Mouse (Mus musculus): ENCODE results near the gene Gtf2ird2. TPM values are rescaled to one million over a fixed set of nuclear protein-coding genes. Genes with fewer than 3 reads are reported as not detected.

Gtf2ird2 gene
- total RNA-seq, 2 experiments from 2014 or later: 15.4 to 17.6 TPM

- DNase-seq (ENCODE audit: low spot score in 2 of 2): no peak
- H3K4me3 ChIP-seq: no peak overlapping the region
- TF ChIP-seq CTCF (conservative IDR thresholded peaks at IDR 0.05): no peak
- no peak overlapping the region for H3K27ac ChIP-seq
These were observed 4.8 kb downstream of the Gtf2ird2 start for GRCm38 (mm10) chr5:134188571-134188970.

DNA sequence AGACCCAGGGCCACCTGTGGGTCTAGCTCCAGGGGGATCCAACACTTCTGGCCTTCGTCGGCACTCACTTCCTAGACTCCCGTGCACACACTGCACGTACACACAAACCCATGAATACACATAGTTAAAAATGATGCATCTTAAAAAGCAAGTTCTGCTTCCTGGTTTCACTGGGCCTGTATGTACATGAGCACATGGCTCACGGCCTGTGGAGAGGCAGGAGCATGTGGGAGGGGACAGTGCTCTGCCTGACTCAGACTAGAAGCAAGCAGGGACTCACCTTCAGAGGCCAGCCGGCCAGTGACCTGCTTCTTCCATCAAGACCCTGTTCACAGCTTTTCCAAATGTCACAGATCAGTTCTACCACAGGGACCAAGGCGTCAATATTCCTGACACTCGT is 9.8 kb downstream of the Gtf2ird2 start:
- H3K4me3 ChIP-seq: no peak overlapping the region
- no peak overlapping the region for H3K27ac ChIP-seq
- TF ChIP-seq CTCF (conservative IDR thresholded peaks at IDR 0.05): no peak
- no peak for DNase-seq (ENCODE audit: low spot score in 2 of 2)

GRCm38 (mm10) chr5:134206721-134207120 is 22.9 kb downstream of the Gtf2ird2 start:
- no peak for DNase-seq (ENCODE audit: low spot score in 2 of 2)
- Histone ChIP-seq H3K4me3 (no peak overlapping the region), H3K27ac (no peak overlapping the region)
- TF ChIP-seq CTCF (conservative IDR thresholded peaks at IDR 0.05): no peak

DNA sequence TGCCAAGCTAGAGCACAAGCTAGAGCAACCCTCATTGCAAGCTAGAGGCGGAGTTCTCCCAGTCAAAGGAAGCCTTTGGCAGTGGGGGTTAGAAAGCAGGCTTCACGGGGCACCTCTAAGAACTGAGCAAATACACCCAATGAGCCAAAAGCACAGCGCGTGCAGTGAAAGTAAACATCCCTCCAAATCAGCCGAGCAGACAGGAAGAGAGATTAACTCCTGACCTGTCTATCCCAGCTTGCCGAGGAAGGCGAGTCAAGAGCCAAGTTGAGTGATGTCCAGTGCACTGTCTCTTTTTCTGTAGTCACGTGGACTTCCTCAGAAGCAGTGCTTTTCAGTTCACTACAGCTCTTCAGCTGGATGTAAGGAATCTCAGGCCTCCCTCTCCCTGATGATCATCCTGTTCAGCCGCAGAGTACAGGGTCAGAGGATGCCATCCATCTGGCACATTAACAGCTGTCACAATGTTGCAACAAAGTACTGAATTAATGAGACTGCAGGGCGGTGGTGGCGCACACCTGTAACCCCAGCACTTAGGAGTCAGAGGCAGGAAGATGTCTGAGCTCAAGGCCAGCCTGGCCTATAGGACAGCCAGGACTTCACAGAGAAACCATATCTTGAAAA is 26.2 kb downstream of the Gtf2ird2 start:
- H3K27ac ChIP-seq: no peak overlapping the region

DNA sequence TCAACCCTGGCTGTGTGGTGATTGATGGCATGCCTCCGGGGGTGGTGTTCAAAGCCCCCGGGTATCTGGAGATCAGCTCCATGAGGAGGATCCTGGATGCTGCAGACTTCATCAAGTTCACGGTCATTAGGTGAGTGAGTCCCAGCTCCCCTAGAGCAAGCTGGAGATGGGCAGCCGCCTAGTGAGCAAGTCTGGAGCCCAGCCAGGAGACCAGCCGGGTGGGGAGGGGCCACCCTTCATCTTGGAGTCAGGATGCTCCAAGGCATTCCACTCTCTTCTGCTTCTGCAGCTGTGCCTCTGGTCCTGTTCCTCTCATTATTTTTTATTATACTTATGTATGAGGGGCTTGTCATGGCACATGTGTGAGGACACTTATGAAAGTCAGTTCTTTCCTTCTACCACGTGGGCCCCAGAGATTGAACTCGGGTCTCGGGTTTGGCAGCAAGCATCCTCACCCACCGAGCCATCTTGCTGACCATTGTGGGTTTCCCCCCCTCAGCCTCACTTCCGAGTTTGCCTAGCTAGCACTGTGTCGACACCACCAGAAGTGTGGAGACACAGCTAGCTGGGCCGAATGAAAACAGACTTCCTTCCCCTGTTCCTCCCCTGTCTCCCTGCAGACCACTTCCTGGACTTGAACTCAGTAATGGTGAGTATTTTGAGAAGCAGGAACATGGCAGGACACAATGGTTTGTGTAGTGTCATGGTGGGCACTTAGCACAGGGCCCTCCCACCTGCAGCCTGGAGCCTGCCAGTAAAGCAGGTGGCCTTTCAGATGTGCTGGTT is 30.4 kb downstream of the Gtf2ird2 start:
- no peak overlapping the region for H3K27ac ChIP-seq
- DNase-seq (ENCODE audit: low spot score in 2 of 2): no peak
- no peak overlapping the region for H3K4me3 ChIP-seq
- no peak for TF ChIP-seq CTCF (conservative IDR thresholded peaks at IDR 0.05)

More for the DNA sequence above, 26.2 kb downstream of the Gtf2ird2 start:
- H3K4me3 ChIP-seq: no peak overlapping the region
- no peak for DNase-seq (ENCODE audit: low spot score in 2 of 2)
- no peak for TF ChIP-seq CTCF (conservative IDR thresholded peaks at IDR 0.05)

GRCm38 (mm10) chr5:134217900-134218299 is 34.1 kb downstream of the Gtf2ird2 start:
- no peak for TF ChIP-seq CTCF (conservative IDR thresholded peaks at IDR 0.05)
- DNase-seq (ENCODE audit: low spot score in 2 of 2): no peak

GRCm38 (mm10) chr5:134221278-134221677 is 37.5 kb downstream of the Gtf2ird2 start:
- no peak for DNase-seq (ENCODE audit: low spot score in 2 of 2)
- no peak overlapping the region for H3K4me3 ChIP-seq
- no peak for TF ChIP-seq CTCF (conservative IDR thresholded peaks at IDR 0.05)
- no peak overlapping the region for H3K27ac ChIP-seq

More at GRCm38 (mm10) chr5:134217900-134218299, 34.1 kb downstream of the Gtf2ird2 start:
- H3K4me3 ChIP-seq: no peak overlapping the region
- H3K27ac ChIP-seq: no peak overlapping the region

GRCm38 (mm10) chr5:134221708-134222150 is 37.9 kb downstream of the Gtf2ird2 start:
- no peak overlapping the region for H3K27ac ChIP-seq
- no peak for DNase-seq (ENCODE audit: low spot score in 2 of 2)
- no peak overlapping the region for H3K4me3 ChIP-seq
- TF ChIP-seq CTCF (conservative IDR thresholded peaks at IDR 0.05): no peak

DNA sequence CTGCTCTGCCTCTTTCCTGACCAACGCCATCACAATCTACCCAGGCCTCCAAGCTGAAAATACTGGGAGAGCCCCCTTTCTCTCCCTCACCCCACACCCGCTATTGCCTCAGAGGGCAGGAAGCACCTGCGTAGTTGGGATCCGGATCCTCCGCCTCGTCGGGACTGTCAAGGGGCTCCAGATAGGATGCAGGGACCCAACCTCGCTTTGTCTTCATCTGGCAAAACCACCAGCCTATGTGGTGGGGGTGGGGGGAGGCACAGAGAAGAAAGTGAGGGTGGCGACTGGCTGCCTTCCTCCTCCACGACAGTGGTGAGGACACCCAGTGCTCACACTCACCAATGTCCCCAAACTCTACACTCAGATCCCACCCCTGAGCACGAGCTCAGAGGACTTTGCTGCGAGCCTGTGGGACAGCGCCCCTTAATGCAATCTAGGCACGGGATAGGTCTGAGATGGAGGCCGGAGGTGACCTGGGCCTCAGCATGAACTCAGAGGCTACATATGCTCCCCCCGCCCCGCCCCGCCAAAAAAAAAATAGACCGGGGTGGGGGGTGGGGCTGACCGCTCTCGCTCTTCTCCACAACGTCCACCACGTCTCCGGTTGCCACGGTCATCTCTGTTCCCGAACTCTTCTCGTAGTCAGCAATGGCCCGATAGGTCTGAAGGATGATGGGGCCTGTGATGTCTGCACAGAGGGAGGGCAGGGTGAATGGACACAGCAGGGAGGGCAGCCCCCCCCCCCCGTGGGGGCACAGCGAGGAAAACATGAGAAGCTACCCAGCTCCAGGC is 41.5 kb downstream of the Gtf2ird2 start:
- no peak for TF ChIP-seq CTCF (conservative IDR thresholded peaks at IDR 0.05)
- Histone ChIP-seq H3K27ac (no peak overlapping the region), H3K4me3 (no peak overlapping the region)
- no peak for DNase-seq (ENCODE audit: low spot score in 2 of 2)

DNA sequence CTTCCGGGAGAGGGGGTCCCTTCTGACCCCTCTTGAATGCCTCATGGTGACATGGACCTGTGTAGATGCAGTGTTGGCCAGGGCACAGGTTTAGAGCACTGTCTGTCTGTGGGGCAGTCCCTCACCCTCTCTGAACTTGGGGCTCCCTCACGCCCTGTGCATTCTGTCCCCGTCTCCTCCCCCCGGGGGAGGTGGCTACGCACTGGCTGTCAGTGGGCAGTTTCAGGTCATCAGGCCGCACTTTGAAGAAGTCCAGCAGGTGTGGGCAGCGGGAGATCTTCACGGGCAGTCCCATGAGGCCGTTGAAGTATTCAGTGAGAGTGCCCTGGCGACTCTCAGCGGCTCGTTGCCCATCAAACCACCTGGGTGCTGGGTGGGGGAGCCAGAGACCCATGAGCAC is 43.1 kb downstream of the Gtf2ird2 start:
- Histone ChIP-seq H3K4me3 (no peak overlapping the region), H3K27ac (no peak overlapping the region)
- TF ChIP-seq CTCF (conservative IDR thresholded peaks at IDR 0.05): no peak
- no peak for DNase-seq (ENCODE audit: low spot score in 2 of 2)

GRCm38 (mm10) chr5:134227574-134228248 is 43.9 kb downstream of the Gtf2ird2 start:
- no peak overlapping the region for H3K27ac ChIP-seq
- peak; percentile 73 for TF ChIP-seq CTCF (conservative IDR thresholded peaks at IDR 0.05)
- H3K4me3 ChIP-seq: no peak overlapping the region
- peak in 1 of 2 experiments; percentile 52 for DNase-seq (ENCODE audit: low spot score in 2 of 2)

- no peak for TF ChIP-seq CTCF (conservative IDR thresholded peaks at IDR 0.05)
- H3K27ac ChIP-seq: no peak overlapping the region
These were observed 44.4 kb downstream of the Gtf2ird2 start for GRCm38 (mm10) chr5:134228249-134228638.

More at GRCm38 (mm10) chr5:134228249-134228638, 44.4 kb downstream of the Gtf2ird2 start:
- no peak overlapping the region for H3K4me3 ChIP-seq
- DNase-seq (ENCODE audit: low spot score in 2 of 2): no peak
